Mouse (Mus musculus) CH12.LX (cell line): ENCODE data around the gene Gm9857. TPM values are rescaled to one million over a fixed set of nuclear protein-coding genes. Genes with fewer than 3 reads are reported as not detected.

Experiments used
- DNase-seq: peaks from one replicate; pipeline ENCODE4 v3.0.0-alpha.2; 2013; ENCODE audit errors: extremely low read depth
- H3K27ac ChIP-seq: 2 replicates; pipeline ENCODE4 v1.5.1; 2012; ENCODE audit warnings: low read depth, mild to moderate bottlenecking, control low read depth, moderate library complexity; ENCODE audit not compliant: insufficient read depth
- H3K27me3 ChIP-seq: replicated peaks from 2 replicates; pipeline ENCODE3; 2012; ENCODE audit warnings: inconsistent platforms
- H3K36me3 ChIP-seq, 2 experiments: replicated peaks in 1 of 2; 2 replicates each; pipeline versions ENCODE3 to v1.6.1; 2012; ENCODE audit warnings: inconsistent platforms in 1 of 2, low read length in 1 of 2, mild to moderate bottlenecking in 1 of 2, mixed read lengths in 1 of 2, moderate library complexity in 1 of 2; ENCODE audit not compliant: control insufficient read depth in 1 of 2, insufficient read depth in 1 of 2
- H3K4me1 ChIP-seq, 2 experiments: 2 replicates each; pipeline ENCODE4 v1.6.1; 2012; ENCODE audit warnings: inconsistent platforms in 1 of 2, moderate library complexity in 1 of 2; ENCODE audit not compliant: insufficient read depth in 2 of 2, control insufficient read depth in 1 of 2
- H3K4me2 ChIP-seq: 2 replicates; pipeline ENCODE4 v1.6.1; 2012; ENCODE audit warnings: low read depth, mild to moderate bottlenecking, control low read depth; ENCODE audit not compliant: poor library complexity, insufficient read depth, severe bottlenecking
- H3K4me3 ChIP-seq, 3 experiments: fragments of 150-350 bp in 1 of 3; sonication (generic) in 1 of 3; replicated peaks in 1 of 3; 2 replicates each; pipeline versions ENCODE3 to v1.5.1; 2011 to 2012; ENCODE audit warnings: low read depth in 2 of 3, low read length in 2 of 3, mild to moderate bottlenecking in 2 of 3, moderate library complexity in 2 of 3, control low read depth in 1 of 3, improper control_type of control experiment in 1 of 3, inconsistent platforms in 1 of 3, mixed read lengths in 1 of 3; ENCODE audit not compliant: poor library complexity in 1 of 3
- H3K79me2 ChIP-seq: replicated peaks from 2 replicates; pipeline ENCODE4 v1.6.1; 2012; ENCODE audit warnings: mild to moderate bottlenecking, moderate library complexity; ENCODE audit not compliant: control insufficient read depth, poor library complexity, insufficient read depth, severe bottlenecking; ENCODE audit errors: extremely low read depth
- H3K9ac ChIP-seq: 2 replicates; pipeline ENCODE4 v1.6.1; 2012; ENCODE audit warnings: low read depth, mild to moderate bottlenecking, control low read depth, moderate library complexity; ENCODE audit not compliant: insufficient read depth
- H3K9me3 ChIP-seq: replicated peaks from 2 replicates; pipeline ENCODE3; 2012; ENCODE audit warnings: low read length, inconsistent platforms, mixed read lengths
- BHLHE40 ChIP-seq: IDR thresholded peaks from 2 replicates; pipeline ENCODE4 v1.6.1; 2011; ENCODE audit warnings: mild to moderate bottlenecking, low read depth, low read length, improper control_type of control experiment
- CHD1 ChIP-seq: IDR thresholded peaks from 2 replicates; pipeline ENCODE4 v1.6.1; 2012; ENCODE audit warnings: low read depth, low read length, improper control_type of control experiment, inconsistent platforms
- CTCF ChIP-seq, 2 experiments: IDR thresholded peaks in 1 of 2; conservative IDR thresholded peaks in 1 of 2; 2 replicates each; pipeline ENCODE4 v1.5.1; 2011 to 2012; ENCODE audit warnings: low read depth in 2 of 2, low read length in 2 of 2, improper control_type of control experiment in 1 of 2, inconsistent platforms in 1 of 2, mild to moderate bottlenecking in 1 of 2, moderate library complexity in 1 of 2
- EP300 ChIP-seq: IDR thresholded peaks from 2 replicates; pipeline ENCODE4 v1.6.1; 2011; ENCODE audit warnings: low read length, improper control_type of control experiment
- GABPA ChIP-seq: IDR thresholded peaks from 2 replicates; pipeline ENCODE4 v1.6.1; 2012; ENCODE audit warnings: low read depth, low read length, improper control_type of control experiment, inconsistent platforms; ENCODE audit not compliant: insufficient replicate concordance
- JUND ChIP-seq: conservative IDR thresholded peaks from 2 replicates; pipeline ENCODE4 v1.6.1; 2011; ENCODE audit warnings: low read depth, low read length, improper control_type of control experiment
- MAX ChIP-seq: IDR thresholded peaks from 2 replicates; pipeline ENCODE4 v1.6.1; 2011; ENCODE audit warnings: low read length, improper control_type of control experiment
- MYC ChIP-seq: IDR thresholded peaks from 2 replicates; pipeline ENCODE4 v1.6.1; 2011; ENCODE audit warnings: low read depth, mild to moderate bottlenecking, improper control_type of control experiment, low read length
- POLR2AphosphoS2 ChIP-seq: IDR thresholded peaks from 2 replicates; pipeline ENCODE4 v1.6.1; 2011; ENCODE audit warnings: low read depth, low read length, improper control_type of control experiment
- UBTF ChIP-seq: IDR thresholded peaks from 2 replicates; pipeline ENCODE4 v1.6.1; 2012; ENCODE audit warnings: low read depth, mild to moderate bottlenecking, inconsistent platforms, low read length, improper control_type of control experiment, moderate library complexity
- ZC3H11A ChIP-seq: IDR thresholded peaks from 2 replicates; pipeline ENCODE4 v1.6.1; 2012; ENCODE audit warnings: low read depth, mild to moderate bottlenecking, inconsistent platforms, low read length, improper control_type of control experiment
- dilution Hi-C: fragments of 300-500 bp; cut with MboI; formaldehyde crosslinking; loops from 2 replicates; pipeline ENCODE4 v1.14.3; 2020; ENCODE audit warnings: low sequenced_read_pairs; ENCODE audit not compliant: extremely low pct_unique_long_range_greater_than_20kb, extremely low pct_ligation_motif_present
- in situ Hi-C: fragments of 300-500 bp; cut with MboI; formaldehyde crosslinking; loops from 3 replicates; pipeline ENCODE4 v1.14.3; 2019; ENCODE audit warnings: low sequenced_read_pairs, low pct_ligation_motif_present, low pct_unique_long_range_greater_than_20kb, mixed read lengths
- polyA plus RNA-seq: library from polyadenylated mRNA; unstranded; fragments of >175 nt; gene quantifications from 2 replicates; pipeline ENCODE4 v1.2.1, GENCODE M21; 2012; ENCODE audit warnings: low read depth; ENCODE audit not compliant: insufficient read length
- total RNA-seq, 2 experiments: library from RNA; depleted of rRNA; stranded (reverse); fragments of 300-350 nt in 1 of 2; fragments of >200 nt in 1 of 2; gene quantifications; 2 replicates each; pipeline ENCODE4 v1.2.3; 2012 to 2014

Gm9857 gene
- total RNA-seq (2012; rRNA removed) (not detected in 2 replicates), total RNA-seq (2014; rRNA removed) (not detected in 2 replicates), polyA plus RNA-seq (not detected in 2 replicates)

DNA sequence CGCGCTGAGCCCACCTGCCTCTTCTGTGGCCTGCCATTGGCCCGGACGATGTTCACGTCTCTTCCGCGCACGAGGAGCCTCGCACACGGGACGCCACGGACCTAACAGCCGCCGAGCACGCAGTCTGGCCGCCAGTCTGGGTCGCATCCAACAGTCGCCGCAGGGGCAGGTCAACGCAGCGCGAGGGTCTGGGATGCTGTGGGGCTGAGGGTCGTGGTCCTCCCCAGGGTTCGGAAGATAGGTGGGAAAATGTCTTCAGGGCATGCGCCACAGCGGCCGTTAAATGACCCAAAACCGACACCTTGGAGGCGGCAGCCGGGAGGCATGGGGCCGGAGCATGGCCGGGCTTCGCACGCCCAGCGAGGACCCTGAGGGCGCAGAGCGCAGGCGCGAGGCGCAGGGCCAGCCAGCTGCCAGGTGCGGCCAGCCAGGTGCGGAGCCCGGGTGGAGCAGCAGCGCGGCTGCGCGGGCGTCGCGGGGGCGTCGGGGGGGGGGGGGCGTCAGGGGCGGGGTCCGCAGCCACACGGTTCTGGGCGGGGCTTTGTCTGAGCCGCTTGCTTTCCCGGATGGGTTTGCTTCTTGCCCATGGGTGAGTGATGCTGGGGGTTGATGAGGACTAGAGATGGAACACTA is at the start of gene Gm9857:
Gene Gm9857, minus strand, starts transcription at position 445 of the 633 bp plus-strand sequence.
- H3K9ac ChIP-seq, result no peak within 1 kb of the TSS
- no peak for DNase-seq
- no peak within 1 kb of the TSS for H3K4me3 ChIP-seq
- no peak for TF ChIP-seq POLR2AphosphoS2
- no peak for TF ChIP-seq CTCF (conservative IDR thresholded peaks at IDR 0.05 in 1 of 2, IDR thresholded peaks at IDR 0.05 in 1 of 2; ENCODE audit: low read depth in 2 of 2, low read length in 2 of 2)
- no peak for TF ChIP-seq MYC
- TF ChIP-seq CHD1, result no peak
- no peak for TF ChIP-seq JUND
- dilution Hi-C loops, result no loop called here
- no peaks in the 10 kb centered on the region for H3K27me3 ChIP-seq
- H3K79me2 ChIP-seq, result no peaks in the 10 kb centered on the region
- no peak within 1 kb of the TSS for H3K4me2 ChIP-seq
- in situ Hi-C loops, result no loop called here
- no peaks in the 10 kb centered on the region for H3K4me1 ChIP-seq
- H3K36me3 ChIP-seq, result no peaks in the 10 kb centered on the region
- H3K9me3 ChIP-seq, result peaks cover 9% of the 10 kb centered on the region
- H3K27ac ChIP-seq, result no peak within 1 kb of the TSS

- no peak overlapping the region for H3K27ac ChIP-seq
- no peaks in the 10 kb centered on the region for H3K9me3 ChIP-seq
- no peak for DNase-seq
- H3K79me2 ChIP-seq, result no peaks in the 10 kb centered on the region
- no peaks in the 10 kb centered on the region for H3K4me1 ChIP-seq
- H3K27me3 ChIP-seq, result no peaks in the 10 kb centered on the region
- dilution Hi-C loops, result no loop called here
- peaks cover 0 to 29% of the 10 kb centered on the region in 2 experiments for H3K36me3 ChIP-seq
- no peak overlapping the region for H3K9ac ChIP-seq
- TF ChIP-seq GABPA (no peak), CTCF (conservative IDR thresholded peaks at IDR 0.05 in 1 of 2, IDR thresholded peaks at IDR 0.05 in 1 of 2; ENCODE audit: low read depth in 2 of 2, low read length in 2 of 2) (no peak)
- no peak overlapping the region for H3K4me2 ChIP-seq
- in situ Hi-C loops, result no loop called here
- no peak overlapping the region for H3K4me3 ChIP-seq
Observed at GRCm38 (mm10) chr3:108987009-108987659, 46.9 kb upstream of the Gm9857 start.

- dilution Hi-C loops, result no loop called here
- Histone ChIP-seq H3K4me1 (no peaks in the 10 kb centered on the region), H3K27ac (no peak overlapping the region), H3K36me3 (peaks cover 0 to 24% of the 10 kb centered on the region in 2 experiments), H3K79me2 (no peaks in the 10 kb centered on the region), H3K4me2 (no peak overlapping the region), H3K4me3 (no peak overlapping the region), H3K9ac (no peak overlapping the region), H3K9me3 (no peaks in the 10 kb centered on the region), H3K27me3 (no peaks in the 10 kb centered on the region)
- DNase-seq, result no peak
- TF ChIP-seq UBTF (no peak), CHD1 (no peak), BHLHE40 (no peak), MYC (no peak), EP300 (no peak), ZC3H11A (no peak), MAX (no peak)
- in situ Hi-C loops, result no loop called here
Observed at GRCm38 (mm10) chr3:108986534-108986933, 46.3 kb upstream of the Gm9857 start.
